Mouse (Mus musculus): ENCODE measurements at regions not wholly inside any gene's neighbourhood (a gene's known extent, or its start where the extent isn't known, plus 50 kb on each side); places are given as distances from the start of the nearest gene placed in this dataset.

GRCm38 (mm10) chr3:33914386-33914785 lies 70.3 kb upstream of the Ccdc39 start:
- TF ChIP-seq CTCF (IDR thresholded peaks at IDR 0.05; ENCODE audit: insufficient read depth, low read depth, low read length) = no peak
- no peak for TF ChIP-seq POLR2A (IDR thresholded peaks at IDR 0.05; ENCODE audit: insufficient read depth, low read depth, low read length)
